Mouse (Mus musculus): ENCODE measurements around the gene Col25a1.

- no peak for TF ChIP-seq CTCF (IDR thresholded peaks at IDR 0.05; ENCODE audit: extremely low read depth, insufficient read depth, insufficient read length, insufficient replicate concordance)
- no peak for TF ChIP-seq POLR2A (IDR thresholded peaks at IDR 0.05; ENCODE audit: low read depth, low read length)
These were observed 133.8 kb downstream of the Col25a1 start for GRCm38 (mm10) chr3:130265104-130265503.

Measured in spleen, adult 2 months (tissue).